Mouse (Mus musculus): ENCODE data around the gene Spic. TPM values are rescaled to one million over a fixed set of nuclear protein-coding genes. Genes with fewer than 3 reads are reported as not detected.

Gene Spic
- polyA plus RNA-seq (2017; shearing (Covaris generic)), result not detected

GRCm38 (mm10) chr10:88684925-88685324 lies at the start of gene Spic:
Gene Spic (minus strand): TSS chr10:88685015.

GRCm38 (mm10) chr10:88730571-88731495 lies 46.0 kb upstream of the Spic start, which contains the start of gene Arl1:
Gene Arl1 (plus strand): TSS chr10:88730858.

Other genes starting within 250 kb of the Spic start
- not detected for gene Sycp3, start 225.4 kb downstream of the Spic start, polyA plus RNA-seq (2017; shearing (Covaris generic))
- 6.4 TPM for gene Chpt1, start 180.9 kb downstream of the Spic start, polyA plus RNA-seq (2017; shearing (Covaris generic))
- gene Mybpc1, start 79.9 kb downstream of the Spic start, polyA plus RNA-seq (2017; shearing (Covaris generic)), result not detected
- gene Arl1, start 45.8 kb upstream of the Spic start, polyA plus RNA-seq (2017; shearing (Covaris generic)), result 43.3 TPM
- 27.0 TPM for gene Utp20, start 141.8 kb upstream of the Spic start, polyA plus RNA-seq (2017; shearing (Covaris generic))
- not detected for gene Slc5a8, start 201.0 kb upstream of the Spic start, polyA plus RNA-seq (2017; shearing (Covaris generic))